Mouse (Mus musculus): Measurements from ENCODE around the gene Cwh43.

The Cwh43 gene

DNA sequence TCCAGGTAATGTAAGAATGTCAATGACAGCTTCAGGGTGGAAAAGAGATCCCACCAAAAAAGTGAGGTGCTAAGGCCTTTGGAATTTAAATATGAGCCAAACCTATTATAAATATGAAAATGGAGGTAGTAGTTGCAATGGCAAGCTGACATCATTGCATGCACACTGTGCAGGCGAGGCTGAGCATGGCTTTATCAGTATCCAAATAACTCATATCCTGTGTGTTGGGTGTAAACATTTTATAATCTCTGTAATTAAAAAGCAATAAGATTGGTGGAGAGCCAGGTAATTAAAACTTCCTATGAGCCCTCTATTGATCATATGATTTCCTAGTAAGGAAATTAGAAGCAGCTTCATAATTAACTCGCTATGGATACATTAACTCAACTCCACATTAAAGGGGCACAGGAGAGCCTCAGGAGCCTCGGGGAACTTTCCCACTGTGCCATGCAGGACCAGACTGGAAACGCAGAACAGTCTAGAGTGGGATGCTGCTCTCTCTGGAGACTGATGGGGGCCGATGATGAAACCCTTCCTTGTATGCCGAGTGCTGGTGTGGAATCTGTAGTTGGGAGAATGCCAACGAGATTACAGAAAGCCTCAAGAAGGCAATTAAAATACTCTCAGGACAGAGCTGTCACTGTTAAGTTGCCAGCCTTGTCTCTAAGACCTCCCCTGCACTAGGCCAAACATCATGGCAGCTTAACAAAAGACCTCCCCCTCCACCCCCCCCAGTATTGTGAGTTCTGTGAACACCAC is 5.9 kb upstream of the Cwh43 start:
- no peak for DNase-seq (ENCODE audit: low read depth)

DNA sequence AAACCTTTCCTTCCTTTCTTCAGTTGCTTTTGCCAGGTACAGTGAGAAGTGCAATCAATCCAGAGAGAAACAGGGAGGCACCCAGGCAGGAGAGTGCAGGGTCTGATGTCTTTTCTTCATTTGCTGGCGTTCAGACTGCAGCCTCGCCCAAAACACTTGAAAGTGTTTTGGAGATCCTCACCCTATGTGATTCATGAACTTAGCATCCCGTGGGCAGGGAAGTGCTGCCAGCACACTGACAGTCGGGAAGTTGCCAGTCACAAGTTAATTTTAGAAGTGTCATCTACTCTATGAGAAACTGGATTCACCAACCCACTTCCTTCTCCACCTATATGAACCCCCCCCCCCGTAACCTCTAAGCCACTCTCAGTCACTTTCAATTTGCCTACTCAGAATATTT is 4.5 kb upstream of the Cwh43 start:
- DNase-seq (ENCODE audit: low read depth): peak; percentile 28

- no peak for DNase-seq (ENCODE audit: low read depth)
Observed at GRCm38 (mm10) chr5:73402911-73403310, 3.0 kb upstream of the Cwh43 start.

GRCm38 (mm10) chr5:73403311-73404068 is 2.4 kb upstream of the Cwh43 start:
- DNase-seq (ENCODE audit: low read depth): no peak

GRCm38 (mm10) chr5:73404790-73405189 is 1.1 kb upstream of the Cwh43 start:
- peak; percentile 36 for DNase-seq (ENCODE audit: low read depth)

GRCm38 (mm10) chr5:73406861-73407260 is 986 bp downstream of the Cwh43 start:
- no peak for DNase-seq (ENCODE audit: low read depth)

DNA sequence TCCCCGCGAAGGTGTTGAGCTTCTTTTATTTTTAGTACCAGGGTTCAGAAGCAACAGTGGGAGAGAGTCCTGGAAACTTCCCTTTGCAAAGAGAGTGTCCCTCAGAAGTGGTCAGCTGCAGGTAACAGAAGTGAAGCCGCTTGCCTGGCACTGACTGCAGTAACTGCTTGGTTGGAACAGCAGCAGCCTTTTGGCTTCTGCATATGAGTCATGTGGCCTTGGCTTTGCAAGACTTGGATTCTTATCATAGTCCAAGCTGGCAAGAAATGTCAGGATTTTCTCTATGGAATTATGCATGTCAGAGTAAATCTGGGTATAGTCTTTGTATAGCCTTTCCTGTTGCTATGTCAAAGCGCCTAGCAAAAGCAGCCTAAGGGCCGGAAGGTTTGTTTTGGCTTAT is 4.1 kb downstream of the Cwh43 start:
- no peak for DNase-seq (ENCODE audit: low read depth)

DNA sequence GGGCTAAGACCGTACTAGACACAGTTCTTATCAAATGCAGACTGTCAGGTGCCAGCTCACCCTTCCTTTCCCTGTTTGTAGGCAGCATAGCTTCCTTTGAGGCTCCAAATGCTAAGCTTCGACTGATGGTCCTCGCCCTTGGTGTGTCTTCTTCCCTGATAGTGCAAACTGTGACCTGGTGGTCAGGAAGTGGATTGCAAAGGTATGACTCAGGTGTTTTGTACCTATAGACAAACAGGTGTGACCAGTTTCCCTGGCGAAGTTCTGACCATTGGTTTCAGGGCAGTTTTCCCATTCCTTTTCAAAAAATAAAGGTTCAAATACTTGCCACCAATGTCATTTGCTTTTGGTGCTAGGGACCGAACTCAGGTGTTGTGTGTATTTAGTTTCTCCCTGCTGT is 5.9 kb downstream of the Cwh43 start:
- no peak for DNase-seq (ENCODE audit: low read depth)

GRCm38 (mm10) chr5:73414172-73414571 is 8.3 kb downstream of the Cwh43 start:
- no peak for DNase-seq (ENCODE audit: low read depth)

GRCm38 (mm10) chr5:73419045-73419695 is 13.3 kb downstream of the Cwh43 start:
- DNase-seq (ENCODE audit: low read depth): no peak

DNA sequence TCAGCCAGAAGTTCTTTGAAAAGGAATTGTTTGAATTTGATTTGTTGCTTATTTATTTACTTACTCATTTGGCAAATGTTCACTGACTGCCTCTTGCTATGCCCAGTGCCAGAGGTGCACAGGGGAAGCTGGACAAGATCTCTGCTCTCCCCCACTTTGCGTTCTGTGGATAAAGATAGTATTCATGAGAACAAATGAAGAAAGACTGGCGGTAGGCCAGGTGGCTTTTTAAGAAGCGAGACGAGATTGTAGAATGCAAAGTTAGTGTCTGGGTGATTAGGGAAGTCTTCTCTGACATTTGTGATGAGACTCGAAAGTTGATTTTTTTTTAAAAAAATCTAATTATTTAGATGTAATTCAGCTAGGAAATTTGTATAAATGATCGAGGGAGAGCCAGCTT is 20.9 kb downstream of the Cwh43 start:
- DNase-seq (ENCODE audit: low read depth): no peak

- peak; percentile 64 for DNase-seq (ENCODE audit: low read depth)
Observed at GRCm38 (mm10) chr5:73431581-73431980, 25.7 kb downstream of the Cwh43 start.

DNA sequence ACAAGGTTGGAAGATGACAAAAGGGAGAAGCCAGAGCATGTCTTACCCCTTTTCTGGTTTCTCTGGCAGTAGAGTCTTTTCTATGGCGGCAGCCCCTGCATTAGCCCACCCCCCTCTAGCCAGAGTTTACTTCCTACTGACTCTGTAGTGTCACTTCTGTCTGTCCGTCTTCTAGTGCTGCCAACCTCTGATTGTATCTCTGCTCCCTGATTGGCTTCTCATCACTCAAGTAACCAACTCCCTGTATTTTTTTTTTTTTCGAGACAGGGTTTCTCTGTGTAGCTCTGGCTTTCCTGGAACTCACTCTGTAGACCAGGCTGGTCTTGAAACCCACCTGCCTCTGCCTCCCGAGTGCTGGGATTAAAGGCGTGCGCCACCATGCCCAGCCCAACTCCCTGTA is 26.9 kb downstream of the Cwh43 start:
- DNase-seq (ENCODE audit: low read depth): no peak

DNA sequence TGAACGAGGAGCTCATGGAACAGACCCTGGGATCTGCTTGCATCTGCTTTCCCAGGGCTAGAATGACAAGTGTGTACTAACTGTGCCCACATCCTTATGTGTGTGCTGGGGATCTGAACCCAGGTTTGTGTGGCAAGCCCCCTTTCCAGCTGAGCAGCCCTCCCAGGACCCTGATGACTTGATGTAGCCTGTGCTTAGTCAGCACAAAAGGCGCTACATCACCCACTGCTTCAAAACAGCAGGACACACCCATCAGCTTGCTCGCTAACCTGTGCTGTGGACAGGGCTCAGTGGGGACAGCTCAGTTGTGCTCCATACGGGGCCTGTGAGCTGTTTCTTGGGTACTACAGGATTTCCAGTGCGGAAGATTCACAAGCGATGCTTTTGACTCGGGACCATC is 28.9 kb downstream of the Cwh43 start:
- no peak for DNase-seq (ENCODE audit: low read depth)

DNA sequence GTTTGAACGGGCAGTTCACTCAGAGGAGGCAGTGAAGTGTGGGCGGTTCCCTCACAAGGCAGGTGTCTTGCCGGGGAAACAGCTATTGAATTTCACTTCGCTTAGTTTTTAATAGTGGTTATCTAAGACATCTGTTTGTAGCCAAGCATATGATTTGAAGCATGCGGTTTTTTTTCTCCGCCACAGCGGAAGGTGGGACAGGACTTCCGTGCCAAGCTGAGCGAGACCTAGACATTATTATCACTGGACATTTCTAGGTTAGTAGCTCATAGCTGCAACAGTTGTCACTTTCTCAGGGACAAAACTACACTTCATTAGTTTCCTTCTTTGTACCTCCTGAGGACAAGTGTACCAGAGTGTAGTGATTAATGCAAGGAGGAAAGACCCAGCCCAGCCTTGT is 36.3 kb downstream of the Cwh43 start:
- DNase-seq (ENCODE audit: low read depth): no peak

- DNase-seq (ENCODE audit: low read depth): no peak
Observed at GRCm38 (mm10) chr5:73450276-73450675, 44.4 kb downstream of the Cwh43 start.

DNA sequence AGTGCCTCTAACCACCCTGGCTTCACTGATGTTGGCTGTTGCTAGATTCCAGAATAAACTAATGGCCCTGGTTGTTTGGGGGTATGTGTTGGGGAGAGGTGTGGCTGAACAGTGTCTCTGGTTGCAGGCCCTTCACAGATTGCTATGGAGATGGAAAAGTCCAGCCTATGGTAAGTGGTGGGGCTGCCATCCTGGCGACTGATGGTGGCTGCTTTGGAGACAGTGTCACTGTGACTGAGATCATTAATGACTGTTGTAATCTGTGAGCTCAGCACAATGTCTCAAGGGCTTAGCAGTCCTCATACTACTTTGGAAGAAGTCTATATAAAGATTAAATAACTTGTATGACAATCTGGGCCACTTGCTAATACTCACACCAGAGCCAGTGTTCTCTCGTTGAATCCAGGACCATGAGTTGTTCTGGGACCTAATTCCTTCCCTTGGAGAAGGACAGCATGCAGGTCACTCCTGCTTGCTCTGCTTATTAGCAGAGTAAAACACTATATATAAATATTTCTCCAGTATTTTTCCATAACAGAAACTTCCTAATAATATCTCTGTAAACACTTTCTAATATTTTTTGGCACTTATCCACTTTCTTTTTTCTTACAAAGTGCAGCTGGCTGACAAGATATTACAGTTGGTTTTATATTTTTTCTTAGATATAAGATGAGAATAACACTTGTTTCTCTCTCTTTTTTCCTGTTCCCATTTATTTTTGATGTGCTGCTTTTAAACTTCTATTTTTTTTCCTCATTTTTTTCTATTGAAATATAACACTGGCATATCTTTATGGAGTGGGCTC is 48.8 kb downstream of the Cwh43 start:
- DNase-seq (ENCODE audit: low read depth): no peak

DNA sequence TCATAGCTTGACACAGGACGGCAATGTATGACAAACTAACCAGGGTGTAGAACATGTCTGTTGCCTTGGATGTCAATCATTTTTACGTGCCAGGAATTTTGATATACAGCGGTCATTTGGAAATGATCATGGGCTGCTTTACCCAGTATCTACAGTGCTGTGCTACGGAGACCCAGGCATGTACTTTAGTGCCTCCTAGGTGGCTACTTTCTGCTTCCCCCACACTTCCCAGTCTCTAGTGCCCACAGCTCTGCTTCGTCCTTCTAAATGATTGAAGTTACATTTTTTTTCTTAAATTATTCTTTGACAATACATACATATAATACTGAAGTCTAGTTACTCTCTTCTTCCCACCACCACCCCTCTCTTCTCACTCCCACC is 49.4 kb downstream of the Cwh43 start:
- DNase-seq (ENCODE audit: low read depth): no peak

DNA sequence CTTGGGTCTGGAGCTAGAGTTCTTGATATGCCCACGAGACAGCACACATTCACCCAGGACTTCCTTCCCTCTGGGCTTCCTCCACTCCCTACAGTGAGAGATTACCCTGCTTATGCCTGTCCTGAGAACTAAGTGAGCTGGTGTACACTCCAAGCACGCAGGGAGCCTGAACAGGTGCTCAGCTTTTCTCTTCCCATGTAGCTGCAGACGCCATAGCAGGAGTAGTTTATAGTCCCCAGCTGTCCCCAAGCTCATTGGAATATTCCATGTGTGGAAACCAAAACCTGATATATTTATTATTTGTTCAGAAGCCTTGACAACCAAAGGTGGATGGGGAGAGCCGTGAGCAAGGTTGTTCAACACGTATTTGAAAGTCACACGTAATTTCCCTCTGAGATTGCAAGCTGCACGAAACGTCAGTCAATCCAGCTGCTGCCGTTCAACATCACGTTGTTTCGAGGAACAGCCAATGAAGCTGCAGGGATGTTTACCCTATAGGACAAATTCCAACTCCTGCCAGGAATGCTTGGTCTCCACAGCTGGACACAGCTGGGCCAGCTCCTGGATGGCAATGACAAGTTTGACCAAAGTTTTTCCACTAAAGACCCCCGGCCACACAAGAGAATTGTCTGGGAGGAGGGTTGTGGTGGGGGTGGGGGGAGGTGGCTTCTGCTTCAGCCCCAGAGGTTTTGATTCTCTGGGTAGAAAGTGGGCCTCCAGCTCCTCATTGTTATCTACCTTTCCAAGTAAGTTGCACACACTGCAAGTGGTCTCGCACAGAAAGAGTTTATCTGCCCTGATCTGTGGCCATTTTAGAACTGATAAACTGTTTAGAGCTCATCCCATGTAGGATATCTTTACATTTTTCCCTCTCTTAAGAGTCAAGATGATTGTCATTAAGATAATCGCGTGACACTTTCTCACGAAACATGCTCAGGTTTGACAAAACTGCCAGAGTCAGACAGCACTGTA is 62.9 kb downstream of the Cwh43 start:
- no peak for DNase-seq (ENCODE audit: low read depth)

DNA sequence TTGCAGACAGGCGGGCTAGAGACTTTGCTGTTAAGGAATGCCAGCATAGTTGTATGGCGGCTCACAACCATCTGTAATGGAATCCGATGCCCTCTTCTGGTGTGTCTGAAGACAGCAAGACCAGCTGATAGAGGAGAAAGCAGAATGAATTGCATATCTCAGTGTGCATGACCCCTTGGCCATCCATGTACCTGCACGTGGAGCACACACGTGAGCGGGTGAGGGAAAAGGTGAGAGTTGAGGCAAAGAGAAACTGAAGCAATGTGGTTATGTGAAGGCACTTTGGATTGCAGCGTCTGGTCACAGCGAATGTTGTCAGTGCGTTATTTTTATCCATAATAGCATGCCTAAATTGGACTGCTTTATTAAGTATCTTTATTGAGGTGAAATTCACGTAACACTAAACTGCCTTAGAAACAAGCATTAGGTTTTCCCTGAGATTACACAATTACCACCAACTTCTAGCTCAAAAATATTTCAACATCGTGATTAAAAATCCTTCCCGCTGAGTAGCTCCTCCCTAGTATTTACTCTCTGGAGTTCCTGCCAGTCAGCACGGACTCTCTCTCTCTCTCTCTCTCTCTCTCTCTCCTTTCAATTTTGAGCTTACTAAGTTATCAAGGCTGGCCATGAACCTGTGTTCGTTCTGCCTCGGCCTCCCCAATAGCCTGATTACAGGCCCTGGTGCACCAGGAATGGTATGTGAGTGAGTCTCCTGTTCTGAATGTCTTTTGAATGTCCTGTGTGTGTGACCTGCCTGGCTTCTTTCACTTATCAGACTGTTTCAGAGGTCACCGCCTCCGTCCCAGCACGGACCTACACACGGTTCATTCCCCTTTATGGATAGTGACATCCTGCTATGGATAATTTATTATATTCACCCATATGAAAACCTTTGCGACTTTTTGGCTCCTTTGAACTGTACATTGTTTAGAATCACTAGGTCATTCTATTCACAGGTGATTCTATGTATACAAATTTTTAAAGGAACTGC is 68.8 kb downstream of the Cwh43 start:
- no peak for DNase-seq (ENCODE audit: low read depth)

All from induced T-regulatory cell, adult 2 months (primary cell).